Mouse (Mus musculus) heart, postnatal 0 days (tissue): Measurements from ENCODE around the gene Zfp36l1. TPM values are rescaled to one million over a fixed set of nuclear protein-coding genes. Genes with fewer than 3 reads are reported as not detected.
A peak's percentile ranks its signal among the peaks of the same experiment; 100 is the strongest.

Source experiments
- ATAC-seq: fragments of 200-750 bp; cut with Nextera tagmentation; 2 replicates; pipeline ENCODE4 v1.8.0; 2017; ENCODE audit warnings: low read depth, moderate number of reproducible peaks, moderate library complexity; ENCODE audit not compliant: insufficient read depth
- DNase-seq: peaks from one replicate; pipeline ENCODE4 v3.0.0-alpha.2; 2016; ENCODE audit warnings: low spot score
- H3K27ac ChIP-seq: fragments of 300-500 bp; sonication (generic); 2 replicates; pipeline ENCODE4 v1.5.1; 2014; ENCODE audit warnings: low read depth, mild to moderate bottlenecking
- H3K27me3 ChIP-seq: fragments of 300-500 bp; sonication (generic); 2 replicates; pipeline ENCODE4 v1.6.1; 2014; ENCODE audit warnings: low read length, mixed read lengths; ENCODE audit not compliant: control insufficient read depth, insufficient read depth
- H3K36me3 ChIP-seq: fragments of 300-500 bp; sonication (generic); replicated peaks from 2 replicates; pipeline ENCODE4 v1.6.1; 2014; ENCODE audit warnings: low read length, mixed read lengths; ENCODE audit not compliant: control insufficient read depth, insufficient read depth
- H3K4me1 ChIP-seq: fragments of 300-500 bp; sonication (generic); 2 replicates; pipeline ENCODE4 v1.6.1; 2014; ENCODE audit warnings: antibody characterized with exemption; ENCODE audit not compliant: control insufficient read depth, insufficient read depth
- H3K4me2 ChIP-seq: fragments of 300-500 bp; sonication (generic); 2 replicates; pipeline ENCODE4 v1.6.1; 2014; ENCODE audit warnings: low read depth, mild to moderate bottlenecking, low read length, moderate library complexity
- H3K4me3 ChIP-seq: fragments of 300-500 bp; sonication (generic); 2 replicates; pipeline ENCODE4 v1.5.1; 2014; ENCODE audit warnings: low read depth, low read length
- H3K9ac ChIP-seq: fragments of 300-500 bp; sonication (generic); replicated peaks from 2 replicates; pipeline ENCODE4 v1.6.1; 2014; ENCODE audit warnings: low read depth, low read length, mixed read lengths
- H3K9me3 ChIP-seq: fragments of 300-500 bp; sonication (generic); replicated peaks from 2 replicates; pipeline ENCODE4 v1.6.1; 2016; ENCODE audit warnings: low read length; ENCODE audit not compliant: control insufficient read depth
- CTCF ChIP-seq: IDR thresholded peaks from 2 replicates; pipeline ENCODE4 v1.5.1; 2016; ENCODE audit warnings: antibody characterized with exemption, control low read depth, low read depth
- EP300 ChIP-seq: IDR thresholded peaks from 2 replicates; pipeline ENCODE4 v1.6.1; 2016; ENCODE audit warnings: antibody characterized with exemption, low read depth
- WGBS: fragments of 180-500 bp; shearing (Covaris S2); extraction: QIAGEN DNeasy Blood & Tissue Kit; methylation state at CpG from one replicate; pipeline ENCODE4 v1.1.7; 2014; 5-methylcytosine and 5-hydroxymethylcytosine counted together
- polyA plus RNA-seq: library from polyadenylated mRNA; unstranded; fragments of >200 nt; fragmentation: Nextera tagmentation; extraction: Ambion mirVana; gene quantifications from 2 replicates; pipeline ENCODE4 v1.2.1, GENCODE M21; 2015
- total RNA-seq: library from RNA; depleted of rRNA; stranded (reverse); fragments of >200 nt; gene quantifications from 2 replicates; pipeline ENCODE4 v1.2.3, GENCODE M21; 2014; ENCODE audit warnings: low replicate concordance

Zfp36l1 gene
- total and polyA plus RNA-seq, 2 experiments from 2014 or later, result 60.3 to 80.6 TPM

DNA sequence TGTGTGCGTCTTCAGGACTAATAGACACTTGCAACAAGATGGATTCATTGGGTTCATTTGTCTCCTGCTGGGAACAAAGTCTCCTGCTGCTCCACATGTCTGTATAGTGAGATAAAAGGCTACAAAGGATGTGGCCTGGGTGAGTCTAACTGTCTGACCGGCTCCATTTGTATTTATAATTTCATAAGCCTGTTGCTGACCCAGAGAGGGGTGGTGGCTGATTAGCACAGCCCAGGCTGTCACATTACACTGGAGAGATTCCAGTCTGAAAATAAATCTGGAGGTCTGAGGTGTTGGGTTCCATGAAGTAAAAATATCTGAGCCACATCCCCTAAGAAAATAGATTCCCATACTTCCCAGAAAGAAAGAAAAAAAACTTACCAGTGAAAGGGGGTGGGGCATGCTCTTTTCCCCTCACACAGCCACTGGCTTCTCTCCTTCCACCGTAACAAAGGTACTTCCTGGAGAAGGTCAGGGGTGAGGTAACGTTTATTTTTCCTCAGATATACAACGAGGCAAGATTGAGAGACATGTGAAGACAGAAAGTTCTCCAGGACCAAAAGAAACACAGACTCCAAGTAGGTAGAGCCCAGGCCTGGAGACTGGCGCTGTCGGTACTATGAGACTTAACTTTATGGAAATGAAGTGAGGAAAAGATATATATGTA, 28.2 kb downstream of the Zfp36l1 start:
- WGBS, result 18% methylated on average over 7 of the region's 7 CpGs
- Histone ChIP-seq H3K4me3 (no peak overlapping the region), H3K36me3 (no peaks in the 10 kb centered on the region), H3K4me2 (no peak overlapping the region), H3K9me3 (no peaks in the 10 kb centered on the region), H3K4me1 (peaks cover 27% of the 10 kb centered on the region), H3K9ac (0 out of 2 replicates have a peak overlapping the region, but pooled peaks have one; percentile 11), H3K27ac (peak overlapping the region; percentile 95), H3K27me3 (no peaks in the 10 kb centered on the region)
- peak; percentile 55 for DNase-seq
- TF ChIP-seq CTCF (no peak), EP300 (no peak)
- ATAC-seq, result peak; percentile 56

DNA sequence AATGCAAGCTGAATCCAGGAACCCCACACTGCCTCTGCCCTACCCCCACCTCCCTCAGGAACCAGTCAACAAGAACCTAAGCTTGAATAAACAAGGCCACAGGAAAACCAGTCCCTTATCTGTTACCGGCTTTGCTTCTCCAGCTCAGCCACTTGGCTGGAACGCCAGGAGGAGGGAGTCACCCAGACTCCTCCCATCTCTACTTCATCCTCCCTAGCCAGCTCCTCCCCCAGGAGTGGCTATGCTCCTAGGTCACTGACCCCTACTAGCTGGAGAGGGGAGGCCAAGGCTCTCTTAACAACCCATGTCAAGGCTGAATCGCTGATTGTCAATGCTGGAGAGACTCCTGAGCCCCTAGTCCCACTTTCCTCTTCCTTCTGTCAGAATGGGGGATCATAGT, 28.9 kb downstream of the Zfp36l1 start:
- 2% methylated on average over 3 of the region's 3 CpGs for WGBS
- Histone ChIP-seq H3K4me2 (no peak overlapping the region), H3K4me1 (peaks cover 27% of the 10 kb centered on the region), H3K9me3 (no peaks in the 10 kb centered on the region), H3K27ac (peak overlapping the region; percentile 95), H3K9ac (0 out of 2 replicates have a peak overlapping the region, but pooled peaks have one; percentile 11), H3K4me3 (no peak overlapping the region), H3K36me3 (no peaks in the 10 kb centered on the region), H3K27me3 (no peaks in the 10 kb centered on the region)
- DNase-seq (peak; percentile 93), ATAC-seq (peak; percentile 91)
- peak; percentile 76; the same call in 1 of the 2 replicates for TF ChIP-seq EP300
- TF ChIP-seq CTCF, result no peak

DNA sequence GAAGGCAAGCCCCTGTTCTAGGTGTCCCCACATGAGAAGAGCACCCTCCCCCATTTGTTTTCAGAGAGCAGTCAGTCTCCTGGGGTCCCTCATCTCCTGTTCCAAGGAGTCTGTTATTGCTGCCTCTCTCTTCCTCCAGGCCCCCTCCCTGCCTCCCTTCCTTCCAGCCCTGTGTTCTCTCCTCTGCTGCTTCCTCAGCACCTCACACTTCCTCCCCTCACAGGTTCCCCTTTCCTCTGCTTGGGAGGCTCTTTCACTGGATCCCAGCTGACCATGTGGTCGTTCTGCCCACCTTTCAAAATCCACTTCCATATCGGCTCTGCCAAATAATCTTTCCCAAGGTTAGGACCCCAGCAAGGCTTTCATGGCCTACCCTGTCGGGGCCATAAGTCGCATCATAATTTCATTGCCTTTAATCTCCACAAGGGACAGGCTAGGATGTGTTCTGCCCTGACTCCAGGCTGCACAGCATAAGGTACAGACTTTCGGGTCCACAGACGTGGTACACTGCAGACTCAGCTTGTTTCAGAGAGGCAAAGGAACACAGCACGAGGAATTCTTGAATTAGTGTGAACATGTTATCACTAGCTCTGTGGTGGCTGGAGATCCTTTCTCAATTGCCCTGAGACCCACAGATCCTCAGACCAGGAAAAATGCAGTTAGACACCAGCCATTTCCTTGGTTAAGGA, 29.5 kb downstream of the Zfp36l1 start:
- Histone ChIP-seq H3K4me1 (peaks cover 27% of the 10 kb centered on the region), H3K27ac (peak overlapping the region; percentile 95), H3K4me3 (no peak overlapping the region), H3K9ac (no peak overlapping the region), H3K4me2 (no peak overlapping the region), H3K9me3 (no peaks in the 10 kb centered on the region), H3K36me3 (no peaks in the 10 kb centered on the region), H3K27me3 (no peaks in the 10 kb centered on the region)
- TF ChIP-seq CTCF (0 out of 2 replicates have a peak, but pooled peaks have one; percentile 28), EP300 (no peak)
- ATAC-seq, result 0 out of 2 replicates have a peak, but pooled peaks have one; percentile 25
- DNase-seq, result no peak
- 41% methylated on average over 7 of the region's 7 CpGs for WGBS

DNA sequence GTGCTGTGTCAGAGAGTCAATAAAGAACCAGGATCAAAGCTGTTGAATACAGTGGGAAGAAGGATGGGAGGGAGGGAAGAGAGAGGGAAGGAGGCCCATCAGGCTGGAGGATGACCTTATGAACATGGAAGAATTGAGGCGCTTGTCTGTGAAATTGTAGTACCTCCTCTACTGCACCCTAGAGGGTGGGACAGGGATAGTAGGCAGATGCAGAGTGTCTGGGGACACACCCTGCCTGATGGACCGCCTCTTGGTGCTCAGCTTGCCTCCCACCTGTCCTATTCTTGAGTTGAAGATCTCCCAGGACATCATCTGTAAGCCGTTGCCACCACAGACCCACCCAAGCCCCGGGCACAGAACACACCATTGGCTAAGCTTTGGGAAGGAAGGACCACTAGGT, 30.1 kb downstream of the Zfp36l1 start:
- DNase-seq (no peak), ATAC-seq (no peak)
- TF ChIP-seq EP300 (no peak), CTCF (0 out of 2 replicates have a peak, but pooled peaks have one; percentile 4)
- Histone ChIP-seq H3K27ac (peak overlapping the region; percentile 95), H3K9ac (no peak overlapping the region), H3K4me1 (peaks cover 27% of the 10 kb centered on the region), H3K4me3 (no peak overlapping the region), H3K27me3 (no peaks in the 10 kb centered on the region), H3K4me2 (no peak overlapping the region), H3K36me3 (no peaks in the 10 kb centered on the region), H3K9me3 (no peaks in the 10 kb centered on the region)
- 86% methylated on average over 4 of the region's 4 CpGs for WGBS

DNA sequence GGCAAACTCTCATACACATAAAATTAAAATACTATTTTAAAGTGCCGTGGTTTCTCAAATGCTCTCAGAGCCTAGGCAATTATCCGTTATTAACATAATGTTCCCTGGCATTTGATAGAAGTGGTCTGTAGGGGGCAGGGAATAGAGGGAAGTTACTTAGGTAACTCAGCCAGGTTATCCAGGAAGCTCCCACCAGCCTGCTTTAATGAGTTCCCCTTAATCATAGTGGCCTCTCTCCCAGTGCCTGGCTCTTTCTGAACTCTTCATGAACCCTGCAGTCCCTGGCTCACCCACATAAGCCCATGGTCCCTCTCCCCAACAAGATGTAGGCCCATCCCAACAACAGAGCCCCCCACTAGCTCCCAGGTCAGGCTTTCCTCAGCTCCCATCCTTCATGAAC, 31.4 kb downstream of the Zfp36l1 start:
- Histone ChIP-seq H3K4me2 (no peak overlapping the region), H3K9me3 (no peaks in the 10 kb centered on the region), H3K4me3 (no peak overlapping the region), H3K36me3 (no peaks in the 10 kb centered on the region), H3K9ac (no peak overlapping the region), H3K27ac (no peak overlapping the region), H3K27me3 (no peaks in the 10 kb centered on the region), H3K4me1 (peaks cover 27% of the 10 kb centered on the region)
- 86% methylated on average over 2 of the region's 2 CpGs for WGBS
- ATAC-seq, result no peak
- no peak for DNase-seq
- TF ChIP-seq EP300, result no peak
- TF ChIP-seq CTCF, result no peak
